In genomic region chr1:133863257-133863997, GRCm38 (mm10) we compare ENCODE assay signal across 8 mouse cellular contexts. TPM values are rescaled to one million over a fixed set of nuclear protein-coding genes. Genes with fewer than 3 reads are reported as not detected.
DNase-seq lines count a peak whose midpoint lies in the region; ATAC-seq lines count a peak whose summit lies in the region.

No protein-coding gene starts in this region.

- peak; percentile 68 for ATAC-seq in CD4-positive, CD25-positive, alpha-beta regulatory T cell, adult 4 months
- no peak for ATAC-seq in liver, embryonic 13.5 days (ENCODE audit: low read depth)
- ATAC-seq in stomach, embryonic 16.5 days (ENCODE audit: insufficient read depth, low FRiP score): no peak

- H3K9me3 ChIP-seq in liver, embryonic 13.5 days (replicated peaks): no peaks in the 10 kb centered on the region
- no peaks in the 10 kb centered on the region for H3K9me3 ChIP-seq in stomach, embryonic 16.5 days (replicated peaks; ENCODE audit: control insufficient read depth, low read length)

- H3K9ac ChIP-seq in liver, embryonic 13.5 days: no peak overlapping the region
- no peak overlapping the region for H3K9ac ChIP-seq in stomach, embryonic 16.5 days (ENCODE audit: low read length)

- peaks cover 38% of the 10 kb centered on the region for H3K4me1 ChIP-seq in liver, embryonic 13.5 days (replicated peaks)
- H3K4me1 ChIP-seq in stomach, embryonic 16.5 days (ENCODE audit: control insufficient read depth, insufficient read depth, low read length): peaks cover 10% of the 10 kb centered on the region

- H3K27me3 ChIP-seq in liver, embryonic 13.5 days: no peaks in the 10 kb centered on the region
- H3K27me3 ChIP-seq in stomach, embryonic 16.5 days (ENCODE audit: control insufficient read depth, insufficient read depth, low read length): no peaks in the 10 kb centered on the region

- no peaks in the 10 kb centered on the region for H3K36me3 ChIP-seq in liver, embryonic 13.5 days
- H3K36me3 ChIP-seq in stomach, embryonic 16.5 days (ENCODE audit: control insufficient read depth, insufficient read depth, low read length): no peaks in the 10 kb centered on the region

- WGBS in liver, embryonic 13.5 days (ENCODE audit: insufficient replicate concordance): 26% methylated on average over 10 of the region's 10 CpGs
- WGBS in stomach, embryonic 16.5 days: 9% methylated on average over 10 of the region's 10 CpGs

- H3K4me2 ChIP-seq in liver, embryonic 13.5 days: no peak overlapping the region
- peak overlapping the region; percentile 13; the same call in 1 of the 2 replicates for H3K4me2 ChIP-seq in stomach, embryonic 16.5 days (ENCODE audit: low read depth, low read length)

- DNase-seq in 416B (ENCODE audit: low read depth): peak; percentile 11
- peak; percentile 17 to 28 for DNase-seq in heart, adult 9 months (ENCODE audit: low spot score in 2 of 2)
- DNase-seq in liver, embryonic 13.5 days: no peak
- DNase-seq in adrenal gland, adult 18-20 months (ENCODE audit: low spot score in 2 of 2): no peak
- no peak for DNase-seq in ovary, postnatal 36 days (ENCODE audit: low spot score)
- DNase-seq in gastrocnemius, adult 18-20 months (ENCODE audit: low spot score): no peak

- H3K27ac ChIP-seq in liver, embryonic 13.5 days: peak overlapping the region; percentile 48; the same call in 1 of the 2 replicates
- peak overlapping the region; percentile 43 for H3K27ac ChIP-seq in stomach, embryonic 16.5 days (ENCODE audit: low read length)

- H3K4me3 ChIP-seq in liver, embryonic 13.5 days (replicated peaks): no peak overlapping the region
- H3K4me3 ChIP-seq in stomach, embryonic 16.5 days (replicated peaks; ENCODE audit: low read length): no peak overlapping the region

RNA-seq across cellular contexts. Expression of gene Optc, which starts 44.4 kb away (rescaled TPM):
- not detected for polyA plus RNA-seq in CD4-positive, CD25-positive, alpha-beta regulatory T cell, adult 4 months (2017; shearing (Covaris generic))
- 0.07 and 0.22 TPM in 2 replicates for polyA plus RNA-seq in liver, embryonic 13.5 days (2015; fragmentation: Nextera tagmentation; extraction: Ambion mirVana)
- polyA plus RNA-seq in stomach, embryonic 16.5 days (2015; fragmentation: Nextera tagmentation; extraction: Ambion mirVana): 1.9 and 2.7 TPM in 2 replicates
- total RNA-seq in adrenal gland, adult 18-20 months (2021): 1 to 10 TPM; 1.0 to 1.4 TPM
- total RNA-seq in gastrocnemius, adult 18-20 months (2021): under 1 TPM in 1 of 2 experiments, not detected in 1; 0.19 TPM

RNA-seq across cellular contexts. Expression of gene Prelp, which starts 57.8 kb away (rescaled TPM):
- not detected for polyA plus RNA-seq in CD4-positive, CD25-positive, alpha-beta regulatory T cell, adult 4 months (2017; shearing (Covaris generic))
- 1.7 and 2.6 TPM in 2 replicates for polyA plus RNA-seq in liver, embryonic 13.5 days (2015; fragmentation: Nextera tagmentation; extraction: Ambion mirVana)
- polyA plus RNA-seq in stomach, embryonic 16.5 days (2015; fragmentation: Nextera tagmentation; extraction: Ambion mirVana): 3.5 and 4.5 TPM in 2 replicates
- 10 to 100 TPM; 43.0 to 91.5 TPM for total RNA-seq in adrenal gland, adult 18-20 months (2021)
- total RNA-seq in gastrocnemius, adult 18-20 months (2021): 10 to 100 TPM; 17.6 to 37.2 TPM

Comparison
In these comparisons a context has a peak if more than half of its experiments do, and no peak if none do; other contexts are left out.
1. DNase-seq: peak in 416B (single experiment) and heart, adult 9 months (2 of 2); none in liver, embryonic 13.5 days (single experiment), adrenal gland, adult 18-20 months (0 of 2), ovary, postnatal 36 days (single experiment) and gastrocnemius, adult 18-20 months (single experiment).